Mouse (Mus musculus): ENCODE measurements around the gene Cd180. TPM values are rescaled to one million over a fixed set of nuclear protein-coding genes. Genes with fewer than 3 reads are reported as not detected.
"Not testable (repeated sequence)": the region's sequence is repeated elsewhere in the genome, so short reads cannot be mapped to it uniquely, and the experiment has no call there.

Cd180 gene
- total RNA-seq, 1 experiment from 2014 or later = 65.2 TPM

- ATAC-seq (ENCODE audit: extremely low read depth, insufficient number of reproducible peaks, low FRiP score, poor library complexity, severe bottlenecking) = no peak
These were observed 22.9 kb upstream of the Cd180 start for GRCm38 (mm10) chr13:102670503-102670902.

GRCm38 (mm10) chr13:102674083-102674482 is 19.3 kb upstream of the Cd180 start:
- ATAC-seq (ENCODE audit: extremely low read depth, insufficient number of reproducible peaks, low FRiP score, poor library complexity, severe bottlenecking) = no peak

GRCm38 (mm10) chr13:102677602-102678001 is 15.8 kb upstream of the Cd180 start:
- not testable (repeated sequence) for ATAC-seq (ENCODE audit: extremely low read depth, insufficient number of reproducible peaks, low FRiP score, poor library complexity, severe bottlenecking)

GRCm38 (mm10) chr13:102678482-102678881 is 14.9 kb upstream of the Cd180 start:
- peak; percentile 98 for ATAC-seq (ENCODE audit: extremely low read depth, insufficient number of reproducible peaks, low FRiP score, poor library complexity, severe bottlenecking)

GRCm38 (mm10) chr13:102684890-102685289 is 8.5 kb upstream of the Cd180 start:
- ATAC-seq (ENCODE audit: extremely low read depth, insufficient number of reproducible peaks, low FRiP score, poor library complexity, severe bottlenecking) = no peak

- no peak for ATAC-seq (ENCODE audit: extremely low read depth, insufficient number of reproducible peaks, low FRiP score, poor library complexity, severe bottlenecking)
These were observed 5.2 kb upstream of the Cd180 start for GRCm38 (mm10) chr13:102688121-102688520.

GRCm38 (mm10) chr13:102689201-102690090 is 3.9 kb upstream of the Cd180 start:
- ATAC-seq (ENCODE audit: extremely low read depth, insufficient number of reproducible peaks, low FRiP score, poor library complexity, severe bottlenecking) = peak; percentile 65

- no peak for ATAC-seq (ENCODE audit: extremely low read depth, insufficient number of reproducible peaks, low FRiP score, poor library complexity, severe bottlenecking)
These were observed 3.2 kb upstream of the Cd180 start for GRCm38 (mm10) chr13:102690184-102690583.

GRCm38 (mm10) chr13:102691408-102692150 is 1.8 kb upstream of the Cd180 start:
- ATAC-seq (ENCODE audit: extremely low read depth, insufficient number of reproducible peaks, low FRiP score, poor library complexity, severe bottlenecking) = no peak

GRCm38 (mm10) chr13:102694154-102694553 is 796 bp downstream of the Cd180 start:
- ATAC-seq (ENCODE audit: extremely low read depth, insufficient number of reproducible peaks, low FRiP score, poor library complexity, severe bottlenecking) = no peak

- ATAC-seq (ENCODE audit: extremely low read depth, insufficient number of reproducible peaks, low FRiP score, poor library complexity, severe bottlenecking) = peak; percentile 31
These were observed 2.0 kb downstream of the Cd180 start for GRCm38 (mm10) chr13:102695121-102695905.

- no peak for ATAC-seq (ENCODE audit: extremely low read depth, insufficient number of reproducible peaks, low FRiP score, poor library complexity, severe bottlenecking)
These were observed 5.0 kb downstream of the Cd180 start for GRCm38 (mm10) chr13:102698335-102698734.

- ATAC-seq (ENCODE audit: extremely low read depth, insufficient number of reproducible peaks, low FRiP score, poor library complexity, severe bottlenecking) = no peak
These were observed 5.5 kb downstream of the Cd180 start for GRCm38 (mm10) chr13:102698751-102699323.

- ATAC-seq (ENCODE audit: extremely low read depth, insufficient number of reproducible peaks, low FRiP score, poor library complexity, severe bottlenecking) = peak; percentile 55; the same call in 1 of the 2 replicates
These were observed 6.8 kb downstream of the Cd180 start for GRCm38 (mm10) chr13:102700176-102700575.

- no peak for ATAC-seq (ENCODE audit: extremely low read depth, insufficient number of reproducible peaks, low FRiP score, poor library complexity, severe bottlenecking)
These were observed 7.4 kb downstream of the Cd180 start for GRCm38 (mm10) chr13:102700744-102701143.

- ATAC-seq (ENCODE audit: extremely low read depth, insufficient number of reproducible peaks, low FRiP score, poor library complexity, severe bottlenecking) = peak; percentile 44; the same call in 1 of the 2 replicates
These were observed 23.6 kb downstream of the Cd180 start for GRCm38 (mm10) chr13:102716973-102717372.

GRCm38 (mm10) chr13:102725416-102725815 is 32.1 kb downstream of the Cd180 start:
- no peak for ATAC-seq (ENCODE audit: extremely low read depth, insufficient number of reproducible peaks, low FRiP score, poor library complexity, severe bottlenecking)

GRCm38 (mm10) chr13:102725906-102726305 is 32.5 kb downstream of the Cd180 start:
- no peak for ATAC-seq (ENCODE audit: extremely low read depth, insufficient number of reproducible peaks, low FRiP score, poor library complexity, severe bottlenecking)

GRCm38 (mm10) chr13:102726876-102727275 is 33.5 kb downstream of the Cd180 start:
- no peak for ATAC-seq (ENCODE audit: extremely low read depth, insufficient number of reproducible peaks, low FRiP score, poor library complexity, severe bottlenecking)

Measured in neutrophil, adult 5-6 weeks (primary cell).